Mouse (Mus musculus): Measurements from ENCODE around the gene Sh3bp4. TPM values are rescaled to one million over a fixed set of nuclear protein-coding genes. Genes with fewer than 3 reads are reported as not detected.

The Sh3bp4 gene
- polyA plus RNA-seq, 2 experiments from 2014 or later, result 0.19 to 1.3 TPM

DNA sequence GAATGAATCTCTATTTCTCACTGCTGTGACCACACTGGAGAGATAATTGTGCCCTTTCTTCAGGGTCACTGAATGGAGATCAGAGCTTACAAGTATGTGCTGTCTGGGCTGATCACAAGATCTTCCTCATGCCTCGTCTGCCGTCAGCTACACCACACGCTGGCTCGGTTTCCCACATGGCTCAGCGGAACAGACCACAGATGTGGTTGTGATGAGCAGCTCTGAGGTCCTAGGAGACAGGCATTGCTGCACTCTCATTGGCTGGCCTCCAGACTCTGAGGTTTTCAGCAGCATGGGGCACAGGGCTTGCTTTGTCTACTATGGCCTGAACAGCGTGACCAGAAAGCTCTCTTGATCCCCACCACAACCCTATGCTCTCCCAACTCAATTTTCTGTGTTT, 60.2 kb downstream of the Sh3bp4 start:
- no peak for ATAC-seq

DNA sequence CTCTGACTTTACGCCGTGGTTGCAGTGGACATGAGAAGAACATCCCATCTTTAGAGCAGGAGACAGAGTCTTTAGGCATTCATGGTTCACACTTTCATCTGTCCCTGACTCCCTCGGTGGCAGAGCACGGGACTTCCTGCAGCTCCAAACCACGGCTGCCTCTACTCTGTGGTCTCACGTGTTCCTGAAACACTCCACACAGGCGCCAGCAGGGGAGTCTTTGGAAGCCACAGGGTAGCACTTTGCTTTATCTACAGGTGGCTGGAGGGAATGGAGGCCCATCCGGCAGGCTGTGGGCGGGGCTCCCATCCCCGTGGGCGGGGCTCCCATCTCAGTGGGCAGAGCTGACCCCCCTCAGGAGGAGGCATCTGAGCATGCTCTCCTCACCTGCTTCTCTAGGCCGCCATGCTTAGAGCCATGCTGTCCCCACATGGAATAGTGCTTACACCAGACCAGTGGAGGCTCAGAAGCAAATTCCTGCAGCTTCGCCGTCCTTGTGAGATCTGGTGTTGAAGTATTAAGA, 60.9 kb downstream of the Sh3bp4 start:
- no peak for ATAC-seq

DNA sequence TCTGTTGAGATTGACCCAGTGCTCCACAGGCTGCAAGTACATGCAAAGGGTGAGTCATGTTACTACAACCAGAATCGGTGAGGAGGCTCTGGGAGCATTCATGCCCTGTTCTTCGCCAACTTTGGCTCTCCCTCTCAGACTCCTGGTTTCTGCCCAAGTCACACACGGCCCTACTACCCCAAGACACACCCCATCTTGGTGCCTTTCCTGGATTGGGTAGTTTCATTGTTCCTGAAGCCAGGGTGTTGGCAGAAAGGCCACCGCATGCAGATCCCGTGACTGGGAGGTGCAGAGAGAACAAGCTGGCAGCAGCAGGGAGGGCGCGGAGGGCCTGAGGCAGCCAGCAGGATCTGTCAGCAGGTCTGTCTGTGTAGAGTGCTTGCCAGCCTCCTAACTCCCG, 61.5 kb downstream of the Sh3bp4 start:
- ATAC-seq, result no peak

DNA sequence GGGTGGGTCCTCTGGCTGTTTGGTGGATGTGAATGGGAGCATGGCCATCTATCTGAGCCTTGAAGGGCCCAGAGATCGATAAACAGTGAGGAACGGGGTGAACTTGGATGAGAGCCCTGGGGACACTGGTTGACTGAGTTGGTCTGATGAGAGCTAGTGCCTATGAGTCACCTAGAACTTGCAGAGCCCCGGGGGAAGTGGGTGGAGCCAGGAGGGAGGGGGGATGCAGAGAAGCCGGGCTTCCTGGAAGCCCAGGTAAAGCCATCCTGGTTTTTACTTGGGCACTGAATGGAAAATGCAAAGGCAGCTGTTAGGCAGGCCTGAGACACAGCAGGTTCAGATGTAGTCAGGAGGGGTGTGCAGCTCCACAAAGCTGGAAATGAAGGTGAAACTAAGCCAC, 63.1 kb downstream of the Sh3bp4 start:
- no peak for ATAC-seq

DNA sequence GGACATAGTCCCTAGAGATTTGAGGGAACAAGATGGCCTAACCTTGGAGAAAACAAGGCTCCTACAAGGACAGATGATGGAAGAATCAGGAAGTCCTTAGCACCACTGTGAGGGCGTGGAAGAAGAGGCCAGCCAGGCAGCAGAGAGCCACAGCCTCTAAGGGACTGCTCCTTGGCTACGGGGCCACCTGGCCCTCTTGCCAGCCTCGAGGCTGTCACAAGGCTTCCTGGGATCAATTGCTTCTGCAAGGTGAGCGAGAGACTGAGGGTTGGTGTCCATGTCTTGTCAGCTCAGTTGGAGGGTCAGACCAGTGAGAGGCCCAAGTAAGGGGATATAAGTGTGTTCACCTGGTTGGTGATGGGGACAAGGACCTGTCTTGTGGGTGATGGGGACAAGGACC, 63.5 kb downstream of the Sh3bp4 start:
- no peak for ATAC-seq

DNA sequence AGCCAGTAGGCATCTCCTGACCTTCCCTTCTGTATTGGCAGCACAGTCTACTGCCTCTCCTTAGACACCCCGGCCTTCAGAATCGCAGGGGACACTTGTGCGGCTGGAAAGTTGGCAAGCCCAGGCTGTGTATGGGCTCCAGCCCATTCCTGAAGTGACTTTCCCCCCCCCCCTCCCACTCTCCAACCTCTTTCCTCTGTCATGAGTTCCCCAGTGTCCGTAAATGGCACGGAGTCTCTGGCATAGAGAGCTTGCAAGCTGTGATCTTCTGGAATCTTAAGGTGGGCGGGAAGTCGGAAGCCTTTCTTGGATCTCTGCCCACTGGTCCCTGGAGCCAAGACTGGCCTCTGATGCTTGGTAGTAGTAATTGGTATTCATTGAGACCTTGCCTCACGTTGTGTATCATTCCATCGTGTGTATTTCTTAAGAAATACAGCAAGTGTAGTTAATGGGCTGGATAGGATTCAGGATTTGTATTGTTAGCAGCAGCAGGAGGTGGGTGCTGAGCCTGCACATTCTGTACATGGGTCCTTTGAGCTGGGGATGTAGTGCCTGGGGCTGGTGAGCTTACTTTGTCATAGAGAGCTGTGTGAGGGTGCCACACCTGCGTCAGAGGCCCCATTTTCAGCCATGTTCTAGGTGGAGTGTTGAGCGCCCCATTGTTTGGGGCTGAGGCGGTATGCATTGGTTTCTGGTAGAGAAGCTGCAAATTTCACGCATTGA, 66.0 kb downstream of the Sh3bp4 start:
- ATAC-seq, result no peak

DNA sequence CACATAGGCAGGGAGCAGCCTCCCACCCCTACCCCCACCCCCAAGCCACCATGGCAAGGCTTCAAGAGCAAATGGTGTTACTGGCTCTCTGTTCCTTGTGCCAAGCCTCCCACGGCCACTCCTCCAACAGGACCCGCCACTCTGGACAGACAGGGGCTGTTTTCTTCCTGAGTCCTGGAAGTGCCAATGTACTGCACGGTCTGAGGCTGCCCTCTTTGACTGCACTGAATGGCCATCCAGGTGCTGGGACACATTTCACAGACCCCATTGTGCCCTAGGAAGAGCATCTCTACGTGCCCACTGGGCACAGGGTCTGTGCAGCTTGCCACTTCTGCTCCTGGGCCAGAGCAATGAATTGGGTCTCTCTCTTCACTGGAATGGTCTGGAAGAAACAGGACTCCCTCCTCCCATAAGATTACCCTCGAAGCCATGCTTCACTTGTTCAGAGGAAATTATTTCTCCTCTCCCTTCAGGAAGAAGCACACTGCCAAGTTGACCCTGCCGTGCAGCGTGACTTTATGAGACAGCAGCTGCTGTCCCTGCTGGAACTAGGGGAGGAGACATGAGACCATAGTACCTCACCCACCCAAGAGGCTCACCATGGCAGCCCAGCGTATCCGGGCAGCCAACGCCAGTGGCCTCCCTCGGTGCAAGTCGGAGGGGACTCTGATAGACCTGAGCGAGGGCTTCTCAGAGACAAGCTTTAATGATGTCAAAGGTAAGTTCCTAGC, 67.0 kb downstream of the Sh3bp4 start:
- ATAC-seq, result no peak

DNA sequence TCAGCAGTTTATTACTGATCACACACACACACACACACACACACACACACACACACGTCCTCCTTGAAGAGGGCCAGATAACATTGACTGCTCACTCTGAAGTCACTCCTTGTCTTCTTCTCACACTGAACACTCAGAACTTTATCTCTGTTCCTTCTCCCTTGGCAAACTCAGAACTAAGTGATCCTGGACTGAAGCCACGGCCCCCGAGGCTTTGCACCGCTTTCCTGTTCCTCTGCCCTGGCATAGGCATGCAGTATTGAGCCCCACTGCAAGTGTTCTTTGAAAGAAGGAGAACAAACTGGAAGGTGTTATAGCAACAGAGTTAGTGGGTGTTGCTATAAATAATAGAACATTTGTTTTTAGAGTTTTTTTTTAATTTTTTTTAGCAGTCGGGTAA, 68.1 kb downstream of the Sh3bp4 start:
- no peak for ATAC-seq

DNA sequence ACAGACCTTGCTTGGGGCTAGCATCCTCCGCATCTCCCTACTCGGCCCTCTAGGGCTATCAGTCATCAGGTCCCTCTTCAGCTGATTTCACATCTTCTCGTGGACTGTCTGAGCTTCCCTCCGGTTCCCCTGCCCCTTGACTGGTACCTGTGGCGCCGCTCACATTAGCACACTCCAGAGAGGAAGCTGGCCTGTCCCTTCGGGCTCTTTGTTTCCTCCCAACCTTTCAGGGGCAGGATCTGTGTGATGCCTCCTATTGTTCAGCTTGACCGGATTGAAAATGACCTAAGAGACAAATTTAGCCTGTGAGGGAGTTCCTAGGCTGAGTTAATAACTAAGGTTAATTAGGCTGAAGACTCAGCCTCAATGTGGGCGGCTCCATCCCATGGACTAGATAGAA, 69.9 kb downstream of the Sh3bp4 start:
- no peak for ATAC-seq

DNA sequence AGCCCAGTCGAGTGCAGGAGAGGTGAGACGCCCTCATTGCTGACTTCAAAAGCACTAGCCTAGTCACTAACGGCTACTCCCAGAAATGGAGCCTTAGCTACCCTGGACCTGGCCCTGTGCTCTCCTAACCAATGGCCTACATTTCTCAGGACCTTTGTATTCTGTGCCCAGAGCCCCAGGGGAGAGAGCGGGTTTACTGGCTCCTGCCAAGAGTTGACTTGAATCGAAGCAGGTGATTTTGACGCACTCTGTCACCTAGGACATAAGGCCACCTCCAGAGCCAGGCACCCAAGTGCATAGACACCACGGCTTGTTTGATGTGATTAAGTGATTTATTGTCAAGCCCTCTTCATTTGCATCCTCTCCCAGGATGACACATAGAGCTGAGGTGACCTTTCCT, 80.9 kb downstream of the Sh3bp4 start:
- ATAC-seq, result no peak

DNA sequence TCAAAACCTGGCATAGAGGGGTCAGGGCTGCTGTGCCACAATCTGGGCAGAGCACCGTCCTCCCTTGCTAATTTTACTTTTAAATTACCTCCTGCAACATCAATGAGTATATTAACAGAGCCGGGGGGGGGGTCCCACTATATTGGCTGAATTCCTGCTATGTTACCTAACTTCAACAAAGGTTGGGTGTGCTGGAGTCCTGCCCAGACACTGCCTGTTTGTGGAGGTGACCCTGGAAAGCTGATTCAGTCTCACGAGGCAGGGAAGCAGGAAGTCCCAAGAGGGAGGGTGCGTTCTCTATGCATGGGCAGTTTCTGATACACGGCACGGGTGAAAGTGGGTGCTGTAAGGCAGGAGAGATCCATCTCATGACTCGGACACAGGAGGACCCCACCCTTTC, 82.4 kb downstream of the Sh3bp4 start:
- no peak for ATAC-seq

DNA sequence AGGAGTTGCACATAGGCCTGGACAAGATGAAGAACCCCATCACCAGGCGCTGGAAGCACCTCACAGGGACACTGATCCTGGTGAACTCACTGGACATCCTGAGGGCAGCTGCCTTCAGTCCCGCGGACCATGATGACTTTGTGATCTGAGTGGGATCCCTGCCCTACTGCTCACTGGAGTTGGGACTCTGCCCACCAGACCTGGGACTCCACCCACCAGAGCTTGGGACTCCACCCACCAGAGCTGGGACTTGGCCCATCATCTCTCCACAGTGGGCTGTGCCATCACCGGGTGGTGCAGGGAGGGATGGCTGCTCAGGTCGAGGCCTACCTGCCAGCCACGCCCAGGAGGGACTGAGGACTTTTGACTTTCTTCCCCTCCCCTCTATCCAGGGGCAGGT, 83.0 kb downstream of the Sh3bp4 start:
- ATAC-seq, result no peak

DNA sequence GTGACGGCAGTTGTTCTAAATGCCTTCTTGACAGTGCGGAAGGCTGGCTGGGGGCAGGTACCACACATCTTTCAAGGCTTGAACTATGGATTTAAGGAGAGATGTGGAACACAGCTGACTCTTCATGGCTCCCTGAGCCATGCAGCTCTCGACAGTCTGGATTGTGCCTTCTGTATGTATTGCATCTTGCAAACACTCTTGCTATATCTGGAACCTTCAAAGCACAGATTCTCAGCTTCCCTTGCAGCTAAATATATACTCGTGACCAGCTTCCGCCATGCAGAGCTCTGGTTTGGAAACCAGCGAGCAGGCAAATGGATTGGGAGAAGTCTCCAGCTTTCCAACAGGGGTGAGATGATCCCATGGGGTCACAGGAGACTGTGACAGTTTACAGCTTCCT, 93.3 kb downstream of the Sh3bp4 start:
- no peak for ATAC-seq

DNA sequence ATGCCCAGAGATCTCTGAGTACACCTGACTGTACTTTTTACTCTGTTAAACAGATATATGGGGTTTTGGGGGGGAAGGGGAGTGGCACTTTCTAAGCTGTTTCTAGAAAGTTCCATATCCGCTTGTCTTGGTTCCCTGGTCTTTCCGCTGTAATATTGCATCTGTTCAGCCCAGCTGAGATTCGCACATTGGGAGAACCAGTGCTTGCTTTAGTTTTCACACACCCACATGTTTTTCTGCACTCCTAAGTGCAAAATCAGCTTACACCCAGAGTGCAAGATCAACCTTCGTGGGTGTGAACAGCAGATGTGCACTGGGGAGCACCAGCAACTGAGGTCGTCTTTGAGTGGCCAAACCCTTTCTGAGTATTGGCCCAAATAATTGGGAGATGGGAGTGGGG, 94.1 kb downstream of the Sh3bp4 start:
- ATAC-seq, result no peak

DNA sequence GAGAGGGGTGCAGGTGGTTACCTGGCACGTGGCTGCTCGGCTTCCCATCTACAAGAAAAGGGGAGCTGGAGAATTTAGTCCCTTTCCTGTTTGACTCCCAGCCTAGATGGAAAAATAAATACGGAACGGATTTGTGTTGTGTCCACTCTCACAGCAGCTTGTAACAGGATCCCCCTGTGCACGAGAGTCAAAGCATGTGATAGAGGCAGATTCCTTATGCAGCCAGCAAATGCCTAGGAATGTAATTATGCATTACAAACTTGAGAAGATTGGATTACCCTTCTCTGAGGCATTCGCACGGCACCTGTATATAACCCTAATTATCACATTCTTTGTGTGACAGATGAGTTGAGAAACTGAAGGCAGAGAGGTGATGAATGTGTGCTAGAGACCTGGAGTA, 94.5 kb downstream of the Sh3bp4 start:
- ATAC-seq, result no peak

DNA sequence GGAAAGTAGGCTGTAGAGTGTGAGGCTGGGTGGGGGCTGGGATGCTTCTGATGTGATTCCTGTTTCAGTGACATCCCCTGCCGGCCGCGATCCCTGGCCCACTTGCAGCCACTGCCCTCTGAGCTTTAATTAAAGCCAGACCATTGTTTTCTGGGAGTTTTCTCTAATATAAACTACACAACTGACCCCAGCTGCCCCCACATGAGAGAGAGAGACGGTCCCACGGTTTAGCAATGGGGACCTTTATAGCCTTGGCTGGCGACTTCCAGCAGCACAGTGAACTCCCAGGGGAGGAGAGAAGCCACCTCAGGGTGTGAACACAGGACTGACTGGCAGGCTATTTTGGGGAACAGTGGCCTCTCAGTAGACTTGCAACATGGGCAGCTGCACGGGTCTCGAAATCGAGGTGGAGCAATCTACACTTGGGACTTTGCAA, 96.6 kb downstream of the Sh3bp4 start:
- ATAC-seq, result no peak

DNA sequence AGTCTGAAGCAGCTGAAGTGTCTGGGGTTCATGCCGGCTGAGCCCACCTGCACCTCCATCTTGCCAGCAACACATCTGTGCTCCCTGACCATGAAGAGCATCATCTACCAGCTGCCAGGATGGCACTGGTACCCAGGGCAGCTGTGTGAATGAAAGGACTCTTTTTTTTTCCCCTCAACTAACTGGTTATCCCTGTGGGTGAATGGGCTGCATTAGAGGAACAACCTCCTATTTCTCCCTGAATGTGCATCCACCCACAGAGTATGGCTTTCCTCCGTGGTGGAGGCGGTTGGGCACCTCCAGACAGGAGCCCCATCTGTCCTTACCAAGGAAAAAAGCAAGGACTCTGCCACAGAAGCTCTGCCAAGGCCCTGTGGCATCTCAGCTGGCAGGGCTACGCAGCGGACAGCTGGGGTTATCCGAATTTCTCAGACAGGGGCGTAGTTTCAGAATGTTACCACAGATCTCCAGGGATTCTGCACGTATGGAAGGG, 101.1 kb downstream of the Sh3bp4 start:
- no peak for ATAC-seq

DNA sequence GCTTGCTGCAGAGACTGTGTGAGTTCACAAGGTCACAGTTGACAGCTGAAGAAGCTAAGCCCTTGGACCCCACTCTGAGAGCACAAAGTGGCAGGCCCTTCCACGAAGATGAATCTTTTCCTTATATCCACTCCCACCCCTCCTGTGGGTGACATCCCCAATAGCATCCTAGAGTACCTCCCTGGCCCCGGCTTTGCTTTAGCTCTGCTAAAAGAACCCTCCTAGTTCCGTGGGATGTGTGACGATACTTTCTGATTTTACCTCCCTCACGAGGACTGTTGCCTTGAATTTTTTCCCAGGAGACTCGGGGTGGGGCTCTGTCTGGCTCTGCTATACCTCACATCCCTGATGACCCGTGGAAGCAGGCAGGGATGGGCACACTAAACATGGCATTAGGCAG, 104.4 kb downstream of the Sh3bp4 start:
- ATAC-seq, result no peak

DNA sequence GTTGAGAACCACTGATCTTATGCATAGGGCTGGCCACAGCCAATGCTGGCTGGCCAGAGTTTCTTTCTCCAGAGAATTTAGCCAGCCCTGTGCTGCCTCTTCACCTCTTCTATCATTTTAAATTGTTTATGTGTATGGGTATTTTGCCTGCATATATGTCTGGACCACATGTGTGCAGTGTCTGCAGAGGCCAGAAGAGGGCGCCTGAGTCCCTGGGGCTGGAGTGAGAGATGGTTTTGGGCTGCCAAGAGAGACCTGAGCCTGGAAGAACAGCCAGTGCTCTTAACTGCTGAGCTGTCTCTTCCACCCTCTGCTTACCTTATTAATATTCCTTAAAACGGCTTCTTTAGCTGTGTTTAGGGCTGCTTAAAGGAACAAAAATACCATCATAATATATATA, 105.1 kb downstream of the Sh3bp4 start:
- no peak for ATAC-seq

DNA sequence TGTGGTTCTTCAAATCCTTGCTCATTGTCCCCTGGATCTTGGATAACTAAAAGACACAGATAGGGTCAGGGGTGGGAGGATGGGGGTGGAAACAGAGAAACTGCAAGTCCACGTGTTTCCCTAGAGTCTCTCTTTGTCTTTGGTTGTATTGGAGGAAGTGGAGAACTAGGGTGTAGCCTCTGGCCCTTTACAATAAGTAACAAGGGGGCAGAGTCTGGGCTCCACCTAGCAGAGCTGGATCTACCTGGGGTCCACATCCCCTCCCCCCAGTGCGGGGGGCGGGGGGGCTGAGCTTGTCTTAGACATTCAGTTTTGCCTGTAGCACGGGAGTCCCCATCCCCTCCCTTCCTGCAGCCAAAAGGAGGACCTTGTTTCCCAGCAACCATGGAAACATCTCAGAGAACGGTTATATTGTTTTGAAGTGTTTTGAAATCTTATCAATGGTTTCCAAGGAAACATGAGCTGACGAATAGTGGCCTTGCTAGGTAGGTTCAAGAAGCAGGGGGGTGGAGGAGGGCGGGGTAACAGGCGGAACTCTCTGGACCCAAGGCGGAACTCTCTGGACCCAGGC, 113.1 kb downstream of the Sh3bp4 start:
- ATAC-seq, result peak; percentile 67

DNA sequence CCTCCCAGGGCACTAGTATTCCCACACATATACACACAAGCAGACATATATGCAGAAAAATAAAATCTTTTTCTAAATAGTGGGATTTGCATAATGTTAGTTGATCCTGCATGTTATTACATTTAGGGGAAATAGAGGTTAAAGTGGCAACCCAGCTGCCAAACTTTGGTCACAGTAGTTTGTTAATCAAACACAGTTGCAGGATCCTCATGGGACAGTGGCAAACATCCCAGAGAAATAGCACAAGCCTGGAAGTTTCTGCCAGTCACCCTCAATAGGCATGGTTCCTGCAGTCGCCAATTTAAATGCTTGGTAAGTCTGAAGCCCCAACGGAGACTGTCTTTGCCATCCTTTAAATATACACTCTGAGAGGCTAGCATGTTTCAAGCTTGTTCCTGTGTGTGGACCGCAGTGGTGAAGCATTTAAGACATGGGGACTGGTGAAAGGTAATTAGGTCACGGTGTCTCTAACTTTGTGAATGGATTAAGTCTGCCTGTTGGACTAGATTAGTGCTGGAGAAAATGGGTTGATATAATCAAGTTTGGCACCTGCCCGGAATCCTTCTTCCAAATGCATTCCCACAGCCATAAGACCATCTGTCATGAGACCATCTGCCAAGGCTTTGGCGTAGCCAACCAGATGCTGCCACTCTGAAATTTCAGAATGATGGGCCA, 114.0 kb downstream of the Sh3bp4 start:
- ATAC-seq, result no peak

DNA sequence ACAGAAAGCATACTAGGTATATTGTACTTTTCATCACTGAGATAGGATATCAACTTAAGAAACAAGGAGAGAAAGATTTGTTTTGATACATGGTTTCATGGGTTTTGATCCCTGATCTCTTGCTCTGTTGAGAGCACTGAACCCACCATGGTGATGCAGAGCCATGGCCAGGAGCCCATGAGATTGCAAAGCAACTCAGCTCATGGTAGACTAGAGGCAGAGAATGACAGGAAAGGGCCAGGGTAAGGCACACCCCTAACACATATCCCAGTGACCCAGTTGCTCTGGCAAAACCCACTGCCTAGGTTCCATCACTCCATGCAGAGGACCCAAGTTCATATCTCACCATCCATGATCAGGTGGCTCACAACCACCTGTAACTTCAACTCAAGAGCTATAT, 114.6 kb downstream of the Sh3bp4 start:
- ATAC-seq, result no peak

DNA sequence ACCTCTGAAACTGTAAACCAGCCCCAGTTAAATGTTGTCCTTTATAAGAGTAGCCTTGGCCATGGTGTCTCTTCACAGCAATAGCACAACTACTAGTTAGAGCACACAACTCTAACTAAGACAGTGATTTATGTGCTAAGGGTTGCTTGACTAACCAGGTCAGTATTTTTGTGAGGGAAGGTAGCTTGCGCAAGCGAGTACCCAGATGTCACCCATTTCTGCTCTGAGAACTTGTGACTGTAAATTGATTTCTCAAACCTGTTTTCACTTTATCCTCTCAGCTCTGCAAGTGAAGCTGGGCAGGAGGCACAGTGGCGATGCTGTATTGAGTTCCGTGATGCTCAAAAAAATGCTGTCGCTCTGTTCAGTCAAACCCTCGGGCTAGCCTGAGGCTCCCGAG, 117.2 kb downstream of the Sh3bp4 start:
- no peak for ATAC-seq

Measured in CD4-positive, CD25-positive, alpha-beta regulatory T cell, adult 4 months (primary cell).